Mouse (Mus musculus) spleen, adult 2 months (tissue): ENCODE measurements at regions not wholly inside any gene's neighbourhood (a gene's known extent, or its start where the extent isn't known, plus 50 kb on each side); places are given as distances from the start of the nearest gene placed in this dataset.

Experiments used
- CTCF ChIP-seq: fragments of 200-500 bp; IDR thresholded peaks from 2 replicates; pipeline ENCODE4 v1.5.1; 2011; ENCODE audit warnings: mild to moderate bottlenecking, inconsistent platforms; ENCODE audit not compliant: insufficient read depth, insufficient read length, insufficient replicate concordance; ENCODE audit errors: extremely low read depth
- POLR2A ChIP-seq: fragments of 200-500 bp; IDR thresholded peaks from 2 replicates; pipeline ENCODE4 v1.6.1; 2011; ENCODE audit warnings: low read depth, low read length, inconsistent platforms

DNA sequence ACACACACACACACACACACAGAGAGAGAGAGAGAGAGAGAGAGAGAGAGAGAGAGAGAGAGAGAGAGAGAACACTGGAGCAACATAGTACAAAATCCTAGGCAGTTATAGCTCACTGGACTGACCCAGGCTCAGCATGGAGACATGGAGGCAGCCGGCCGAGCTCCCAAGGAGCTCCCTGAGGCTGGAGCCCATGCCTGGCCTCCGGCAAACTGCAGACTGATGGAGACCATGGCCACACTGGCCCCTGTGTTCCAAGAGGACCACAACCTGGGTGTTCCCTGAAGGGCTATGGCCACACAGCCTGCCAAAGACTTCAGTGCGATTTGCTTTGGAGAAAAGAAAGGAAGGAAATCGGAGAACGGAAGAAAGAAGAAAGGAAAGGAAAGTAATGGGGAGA lies 128.9 kb downstream of the Sec61b start:
- no peak for TF ChIP-seq POLR2A
- TF ChIP-seq CTCF, result no peak
